Mouse (Mus musculus) lung, embryonic 14.5 days (tissue): ENCODE results near the gene Pcp4l1. TPM values are rescaled to one million over a fixed set of nuclear protein-coding genes. Genes with fewer than 3 reads are reported as not detected.

Source experiments
- ATAC-seq: fragments of 200-750 bp; cut with Nextera tagmentation; 2 replicates; pipeline ENCODE4 v1.8.0; 2017; ENCODE audit warnings: mild to moderate bottlenecking, moderate TSS enrichment, moderate library complexity; ENCODE audit not compliant: insufficient read depth
- DNase-seq: peaks from one replicate; pipeline ENCODE4 v3.0.0-alpha.2; 2015
- H3K27ac ChIP-seq: fragments of 300-500 bp; sonication (generic); 2 replicates; pipeline ENCODE4 v1.5.1; 2014; ENCODE audit warnings: low read depth, mild to moderate bottlenecking, moderate library complexity
- H3K27me3 ChIP-seq: fragments of 300-500 bp; sonication (generic); 2 replicates; pipeline ENCODE4 v1.6.1; 2014; ENCODE audit warnings: low read length, control low read depth; ENCODE audit not compliant: insufficient read depth
- H3K36me3 ChIP-seq: fragments of 300-500 bp; sonication (generic); 2 replicates; pipeline ENCODE4 v1.6.1; 2014; ENCODE audit warnings: control low read depth; ENCODE audit not compliant: insufficient read depth
- H3K4me1 ChIP-seq: fragments of 300-500 bp; sonication (generic); 2 replicates; pipeline ENCODE4 v1.6.1; 2014; ENCODE audit warnings: antibody characterized with exemption, control low read depth; ENCODE audit not compliant: insufficient read depth
- H3K4me2 ChIP-seq: fragments of 300-500 bp; sonication (generic); 2 replicates; pipeline ENCODE4 v1.6.1; 2014; ENCODE audit warnings: mild to moderate bottlenecking
- H3K4me3 ChIP-seq: fragments of 300-500 bp; sonication (generic); 2 replicates; pipeline ENCODE4 v1.5.1; 2014; ENCODE audit warnings: low read depth, low read length
- H3K9ac ChIP-seq: fragments of 300-500 bp; sonication (generic); 2 replicates; pipeline ENCODE4 v1.6.1; 2014
- H3K9me3 ChIP-seq: fragments of 300-500 bp; sonication (generic); 2 replicates; pipeline ENCODE4 v1.6.1; 2016; ENCODE audit warnings: low read depth, low read length, control low read depth
- CTCF ChIP-seq: IDR thresholded peaks from 2 replicates; pipeline ENCODE4 v1.5.1; 2016; ENCODE audit warnings: antibody characterized with exemption, low read depth
- WGBS: fragments of 180-500 bp; shearing (Covaris S2); extraction: QIAGEN DNeasy Blood & Tissue Kit; methylation state at CpG from one replicate; pipeline ENCODE4 v1.1.7; 2014; 5-methylcytosine and 5-hydroxymethylcytosine counted together
- polyA plus RNA-seq: library from polyadenylated mRNA; unstranded; fragments of >200 nt; fragmentation: Nextera tagmentation; extraction: Ambion mirVana; gene quantifications from 2 replicates; pipeline ENCODE4 v1.2.1, GENCODE M21; 2014

Pcp4l1 gene
- polyA plus RNA-seq, 1 experiment from 2014 or later, result 5.7 TPM

DNA sequence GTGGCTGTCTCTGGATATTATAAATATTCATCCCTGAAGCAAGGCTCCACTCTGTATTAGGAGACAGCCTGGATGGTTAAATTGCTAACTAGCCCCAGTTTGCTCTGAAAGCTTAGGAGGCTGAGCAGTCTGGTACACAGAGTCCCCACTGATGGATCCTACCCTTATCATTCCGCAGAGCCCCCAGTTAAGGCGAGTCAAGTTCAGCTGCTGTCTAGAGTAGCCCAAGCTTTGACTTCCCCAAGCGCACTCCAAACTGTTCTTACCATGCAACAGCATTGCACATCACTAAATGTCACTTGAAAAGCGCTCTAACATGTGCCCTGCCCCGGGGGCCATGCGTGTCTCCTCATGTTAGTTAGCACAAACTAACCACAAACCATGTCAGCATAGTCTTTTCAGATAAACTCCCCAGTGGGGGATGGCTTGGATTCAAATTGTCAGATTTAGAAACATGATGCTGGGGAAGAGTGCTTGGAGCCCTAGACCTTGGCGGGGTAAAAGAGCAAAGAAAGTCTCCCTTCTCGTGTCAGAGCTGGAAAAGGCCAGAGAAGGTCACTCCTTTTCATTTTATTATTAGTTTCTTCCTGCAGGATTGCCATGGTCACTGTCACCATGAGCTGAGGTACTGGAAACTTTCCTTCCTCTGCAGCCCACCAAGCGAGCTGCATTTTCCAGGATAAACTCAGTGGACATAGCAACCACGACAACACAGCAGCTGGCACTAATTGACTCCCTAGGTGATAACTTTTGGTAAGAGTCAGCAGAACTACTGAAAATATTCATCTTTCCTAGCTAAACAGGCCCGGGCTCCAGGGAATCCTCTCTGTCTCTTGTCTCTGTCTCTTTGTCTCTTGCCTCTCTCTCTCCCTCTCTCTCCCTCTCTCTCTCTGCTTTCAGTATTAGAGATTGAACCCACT, 1.9 kb downstream of the Pcp4l1 start:
- peaks cover 6% of the 10 kb centered on the region for H3K4me1 ChIP-seq
- no peak overlapping the region; the same call in 1 of the 2 replicates for H3K4me2 ChIP-seq
- WGBS, result 31% methylated on average over 11 of the region's 11 CpGs
- TF ChIP-seq CTCF, result no peak
- no peak overlapping the region for H3K27ac ChIP-seq
- H3K9me3 ChIP-seq, result no peaks in the 10 kb centered on the region
- DNase-seq (no peak), ATAC-seq (no peak)
- no peaks in the 10 kb centered on the region for H3K36me3 ChIP-seq
- no peak overlapping the region for H3K4me3 ChIP-seq
- peaks cover 51% of the 10 kb centered on the region for H3K27me3 ChIP-seq
- no peak overlapping the region for H3K9ac ChIP-seq

DNA sequence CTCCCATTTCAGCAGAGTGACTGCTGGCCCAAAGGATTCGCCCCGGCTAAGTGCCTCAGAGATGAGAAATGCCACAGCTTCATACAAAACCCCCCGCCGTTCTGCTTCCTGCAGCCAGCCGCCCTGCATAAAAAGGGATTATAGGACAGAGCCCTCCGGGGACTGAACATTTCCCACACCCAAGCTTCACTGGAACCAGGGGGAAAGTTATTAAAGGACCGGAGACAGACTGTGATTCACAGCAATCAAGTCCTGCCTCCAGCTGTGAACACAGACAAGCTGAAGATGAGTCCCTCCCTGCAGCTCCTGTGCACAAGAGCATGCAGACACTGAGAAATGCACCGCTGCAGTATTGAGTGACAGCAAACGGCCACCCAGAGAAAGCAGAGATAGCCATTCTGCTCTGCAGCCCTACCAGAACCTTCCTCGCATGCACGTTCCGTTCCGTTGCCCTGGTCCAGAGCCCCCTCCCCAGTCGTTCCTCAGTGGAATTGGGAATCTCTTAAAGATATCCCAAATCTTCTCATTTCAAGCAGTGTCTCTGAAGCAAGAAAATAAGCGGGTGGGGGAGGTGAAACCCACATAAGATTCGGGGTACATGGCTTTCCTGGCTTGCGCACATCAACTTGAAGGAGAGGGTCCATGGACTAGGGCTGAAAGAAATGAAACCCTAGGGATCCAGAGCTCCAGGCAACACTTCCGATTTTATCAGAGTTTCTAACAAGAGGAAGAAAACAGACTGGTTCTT, 2.8 kb downstream of the Pcp4l1 start:
- Histone ChIP-seq H3K27ac (no peak overlapping the region), H3K4me2 (peak overlapping the region; percentile 44), H3K9ac (no peak overlapping the region), H3K4me1 (peaks cover 10% of the 10 kb centered on the region), H3K27me3 (peaks cover 51% of the 10 kb centered on the region), H3K36me3 (no peaks in the 10 kb centered on the region), H3K9me3 (no peaks in the 10 kb centered on the region), H3K4me3 (peak overlapping the region; percentile 10; the same call in 1 of the 2 replicates)
- TF ChIP-seq CTCF, result no peak
- peak; percentile 26 for DNase-seq
- ATAC-seq, result no peak
- 7% methylated on average over 18 of the region's 18 CpGs for WGBS

GRCm38 (mm10) chr1:171192283-171192682, 3.8 kb downstream of the Pcp4l1 start:
- no peak for ATAC-seq
- H3K4me2 ChIP-seq, result no peak overlapping the region

DNA sequence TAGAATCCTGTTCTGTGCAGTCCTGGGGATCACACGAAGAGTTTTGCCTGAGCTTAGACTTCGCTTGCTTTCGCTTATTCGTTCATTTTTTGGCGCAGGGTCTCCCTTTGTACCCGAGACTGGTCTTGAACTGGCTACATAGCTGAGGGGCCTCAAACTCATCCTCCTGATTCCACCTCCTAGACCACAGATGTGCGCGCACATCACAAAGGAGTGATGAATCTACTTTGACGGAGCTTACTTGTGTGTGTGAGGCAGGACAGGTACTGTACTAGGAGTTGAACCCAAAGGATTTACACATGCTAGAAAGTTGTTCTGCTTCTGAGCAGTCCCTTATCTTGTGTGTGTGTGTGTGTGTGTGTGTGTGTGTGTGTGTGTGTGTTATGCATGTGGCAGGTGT, 5.2 kb downstream of the Pcp4l1 start:
- no peak for TF ChIP-seq CTCF
- no peak overlapping the region for H3K27ac ChIP-seq
- no peak overlapping the region for H3K4me3 ChIP-seq
- H3K27me3 ChIP-seq, result peaks cover 36% of the 10 kb centered on the region
- DNase-seq, result no peak
- no peaks in the 10 kb centered on the region for H3K9me3 ChIP-seq
- peaks cover 10% of the 10 kb centered on the region for H3K4me1 ChIP-seq
- H3K4me2 ChIP-seq, result no peak overlapping the region
- ATAC-seq, result no peak
- no peak overlapping the region for H3K9ac ChIP-seq
- 90% methylated on average over 9 of the region's 9 CpGs for WGBS
- H3K36me3 ChIP-seq, result no peaks in the 10 kb centered on the region

More at GRCm38 (mm10) chr1:171192283-171192682, 3.8 kb downstream of the Pcp4l1 start:
- TF ChIP-seq CTCF, result no peak
- 37% methylated on average over 10 of the region's 10 CpGs for WGBS
- no peak overlapping the region for H3K9ac ChIP-seq
- H3K4me3 ChIP-seq, result no peak overlapping the region
- H3K36me3 ChIP-seq, result no peaks in the 10 kb centered on the region
- no peak for DNase-seq
- H3K4me1 ChIP-seq, result peaks cover 10% of the 10 kb centered on the region
- H3K27me3 ChIP-seq, result peaks cover 51% of the 10 kb centered on the region
- H3K9me3 ChIP-seq, result no peaks in the 10 kb centered on the region
- H3K27ac ChIP-seq, result no peak overlapping the region

GRCm38 (mm10) chr1:171189476-171190114, 6.5 kb downstream of the Pcp4l1 start:
- no peak for DNase-seq
- H3K4me3 ChIP-seq, result no peak overlapping the region
- peaks cover 24% of the 10 kb centered on the region for H3K27me3 ChIP-seq
- H3K4me1 ChIP-seq, result peaks cover 10% of the 10 kb centered on the region
- H3K9ac ChIP-seq, result no peak overlapping the region
- no peak for TF ChIP-seq CTCF
- H3K9me3 ChIP-seq, result no peaks in the 10 kb centered on the region
- peak overlapping the region; percentile 31 for H3K4me2 ChIP-seq
- H3K36me3 ChIP-seq, result no peaks in the 10 kb centered on the region
- H3K27ac ChIP-seq, result peak overlapping the region; percentile 65
- peak; percentile 61 for ATAC-seq
- 45% methylated on average over 14 of the region's 14 CpGs for WGBS

GRCm38 (mm10) chr1:171189046-171189445, 7.0 kb downstream of the Pcp4l1 start:
- 13% methylated on average over 8 of the region's 8 CpGs for WGBS
- H3K4me2 ChIP-seq, result peak overlapping the region; percentile 31
- ATAC-seq (peak; percentile 40; the same call in 1 of the 2 replicates), DNase-seq (peak; percentile 65)
- H3K27me3 ChIP-seq, result peaks cover 19% of the 10 kb centered on the region
- H3K9ac ChIP-seq, result no peak overlapping the region
- H3K9me3 ChIP-seq, result no peaks in the 10 kb centered on the region
- H3K4me1 ChIP-seq, result peaks cover 10% of the 10 kb centered on the region
- TF ChIP-seq CTCF, result no peak
- H3K4me3 ChIP-seq, result no peak overlapping the region
- H3K27ac ChIP-seq, result peak overlapping the region; percentile 65
- H3K36me3 ChIP-seq, result no peaks in the 10 kb centered on the region
